Comparison of ENCODE assay signal across 9 mouse cellular contexts in the genomic region with DNA sequence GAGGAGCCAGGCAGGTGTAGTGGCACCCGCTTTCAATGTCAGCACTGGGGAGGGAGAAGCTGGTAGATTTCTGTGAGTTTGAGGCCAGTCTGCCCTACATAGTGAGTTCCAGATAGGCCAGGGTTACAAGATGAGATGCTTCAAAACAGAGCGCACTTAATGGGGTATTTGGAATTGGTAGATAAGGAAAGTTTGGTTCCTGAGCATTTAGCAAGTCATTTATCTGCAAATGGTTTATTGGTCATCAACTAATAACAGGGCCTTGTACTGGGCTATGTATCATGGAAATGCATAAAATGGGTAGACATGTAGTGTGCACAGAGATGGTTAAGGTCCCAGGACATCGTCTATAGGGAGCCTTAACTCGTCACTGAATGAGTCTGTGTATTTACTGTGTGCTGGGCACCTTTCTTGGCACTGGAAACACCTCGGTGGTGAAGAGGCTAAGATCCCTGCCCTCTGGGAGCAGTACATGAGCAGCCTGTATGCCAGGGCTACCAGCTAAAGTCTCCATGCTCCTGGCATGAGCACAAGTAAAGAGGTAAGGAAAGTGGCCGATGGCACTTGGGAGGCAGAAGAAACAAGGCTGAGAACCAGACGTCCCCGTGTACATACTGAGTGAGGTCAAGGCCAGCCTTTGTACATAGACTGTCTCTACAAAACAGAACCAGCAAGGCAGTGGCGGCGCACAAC. TPM values are rescaled to one million over a fixed set of nuclear protein-coding genes. Genes with fewer than 3 reads are reported as not detected.
A peak's percentile ranks its signal among the peaks of the same experiment; 100 is the strongest.
DNase-seq lines count a peak whose midpoint lies in the region; ATAC-seq and TF ChIP-seq lines count a peak whose summit lies in the region.
"Had no signal": no experiment of that assay in that cellular context is flagged by ENCODE, and none has a peak within 500 bp of the region (broad histone marks: within the 10 kb centered on the region; RNA-seq: fewer than 3 reads in every experiment).

No protein-coding gene starts in this region.

- ATAC-seq in liver, embryonic 11.5 days (replicated peaks; ENCODE audit: low FRiP score): no peak

- peaks cover 30% of the 10 kb centered on the region for H3K36me3 ChIP-seq in spleen, adult 2 months (ENCODE audit: control insufficient read depth, insufficient read depth, low read length)
- H3K36me3 ChIP-seq in liver, embryonic 11.5 days (ENCODE audit: control insufficient read depth, insufficient read depth, low read length): peaks cover 32% of the 10 kb centered on the region

- DNase-seq in cerebellum, adult 11-12 months: peak; percentile 49
- DNase-seq in cerebellum, postnatal 25 days: no peak
- no peak for DNase-seq in spleen, adult 2 months (ENCODE audit: low read depth in 1 of 2, low spot score in 2 of 2)
- DNase-seq in spleen, postnatal 4 days (ENCODE audit: low spot score in 2 of 2): no peak
- DNase-seq in liver, embryonic 11.5 days (ENCODE audit: low spot score): no peak
- DNase-seq in urinary bladder, postnatal 36 days (ENCODE audit: low spot score in 2 of 2): no peak
- no peak for DNase-seq in gastrocnemius, postnatal 10 days
- DNase-seq in right cerebral cortex, postnatal 36 days (ENCODE audit: low spot score in 2 of 2): no peak
- DNase-seq: cerebellum, adult 11 months had no signal

- TF ChIP-seq CTCF in spleen, adult 2 months (IDR thresholded peaks at IDR 0.05; ENCODE audit: extremely low read depth, insufficient read depth, insufficient read length, insufficient replicate concordance): no peak

- no peaks in the 10 kb centered on the region for H3K27me3 ChIP-seq in spleen, adult 2 months (ENCODE audit: control insufficient read depth, insufficient read depth, low read length)
- H3K27me3 ChIP-seq in liver, embryonic 11.5 days (replicated peaks; ENCODE audit: control insufficient read depth, insufficient read depth, low read length): no peaks in the 10 kb centered on the region

- no peak overlapping the region for H3K4me3 ChIP-seq in spleen, adult 2 months (ENCODE audit: extremely low read depth, insufficient read depth, insufficient read length)
- H3K4me3 ChIP-seq in liver, embryonic 11.5 days (ENCODE audit: low read depth, low read length): peak overlapping the region; percentile 88

- 82% methylated on average over 10 of the region's 10 CpGs for WGBS in spleen, adult 2 months
- WGBS in liver, embryonic 11.5 days: 77% methylated on average over 10 of the region's 10 CpGs

- no peaks in the 10 kb centered on the region for H3K9me3 ChIP-seq in liver, embryonic 11.5 days (ENCODE audit: control insufficient read depth, low read length)

- H3K4me1 ChIP-seq in spleen, adult 2 months (ENCODE audit: control insufficient read depth, insufficient read depth, insufficient read length): peaks cover 19% of the 10 kb centered on the region; the same call in 1 of the 2 replicates
- peaks cover 35% of the 10 kb centered on the region for H3K4me1 ChIP-seq in liver, embryonic 11.5 days (replicated peaks; ENCODE audit: control insufficient read depth, insufficient read depth, low read length)

- H3K9ac ChIP-seq in liver, embryonic 11.5 days (ENCODE audit: low read depth, low read length): peak overlapping the region; percentile 89

- peak overlapping the region; percentile 90 for H3K4me2 ChIP-seq in liver, embryonic 11.5 days

- H3K27ac ChIP-seq in spleen, adult 2 months (ENCODE audit: insufficient read depth, low read length): peak overlapping the region; percentile 10; the same call in 1 of the 2 replicates
- H3K27ac ChIP-seq in liver, embryonic 11.5 days (ENCODE audit: low read depth, low read length): peak overlapping the region; percentile 97

- no peak for TF ChIP-seq POLR2A in spleen, adult 2 months (IDR thresholded peaks at IDR 0.05; ENCODE audit: low read depth, low read length)

RNA-seq across cellular contexts. Expression of a gene that starts 1.2 kb away (rescaled TPM):
- polyA plus RNA-seq in spleen, adult 2 months (2012; rRNA removed): 14.4 and 16.4 TPM in 2 replicates
- polyA plus RNA-seq in liver, embryonic 11.5 days (2014; fragmentation: Nextera tagmentation; extraction: Ambion mirVana): 4.0 and 4.2 TPM in 2 replicates
- 1 to 10 TPM; 6.2 to 8.5 TPM for total RNA-seq in gastrocnemius, postnatal 10 days (2021)

RNA-seq across cellular contexts. Expression of a gene that starts 2.0 kb away (rescaled TPM):
- 75.5 and 77.0 TPM in 2 replicates for polyA plus RNA-seq in spleen, adult 2 months (2012; rRNA removed)
- 19.6 and 21.1 TPM in 2 replicates for polyA plus RNA-seq in liver, embryonic 11.5 days (2014; fragmentation: Nextera tagmentation; extraction: Ambion mirVana)
- 1 to 10 TPM; 6.3 to 7.4 TPM for total RNA-seq in gastrocnemius, postnatal 10 days (2021)

RNA-seq across cellular contexts. Expression of a gene that starts 15.2 kb away (rescaled TPM):
- 106 and 125 TPM in 2 replicates for polyA plus RNA-seq in spleen, adult 2 months (2012; rRNA removed)
- 11.0 and 13.0 TPM in 2 replicates for polyA plus RNA-seq in liver, embryonic 11.5 days (2014; fragmentation: Nextera tagmentation; extraction: Ambion mirVana)
- 10 to 100 TPM; 51.1 to 60.2 TPM for total RNA-seq in gastrocnemius, postnatal 10 days (2021)

RNA-seq across cellular contexts. Expression of a gene that starts 28.1 kb away (rescaled TPM):
- polyA plus RNA-seq in spleen, adult 2 months (2012; rRNA removed): 17.2 and 21.3 TPM in 2 replicates
- polyA plus RNA-seq in liver, embryonic 11.5 days (2014; fragmentation: Nextera tagmentation; extraction: Ambion mirVana): 13.8 and 16.4 TPM in 2 replicates
- 10 to 100 TPM; 14.9 to 18.4 TPM for total RNA-seq in gastrocnemius, postnatal 10 days (2021)

RNA-seq across cellular contexts. Expression of a gene that starts 42.9 kb away (rescaled TPM):
- polyA plus RNA-seq in spleen, adult 2 months (2012; rRNA removed): 61.7 and 83.3 TPM in 2 replicates
- polyA plus RNA-seq in liver, embryonic 11.5 days (2014; fragmentation: Nextera tagmentation; extraction: Ambion mirVana): 2.2 and 3.2 TPM in 2 replicates
- under 1 TPM; 0.16 to 0.77 TPM for total RNA-seq in gastrocnemius, postnatal 10 days (2021)
